8 mouse cellular contexts compared by ENCODE assay signal in the genomic region with DNA sequence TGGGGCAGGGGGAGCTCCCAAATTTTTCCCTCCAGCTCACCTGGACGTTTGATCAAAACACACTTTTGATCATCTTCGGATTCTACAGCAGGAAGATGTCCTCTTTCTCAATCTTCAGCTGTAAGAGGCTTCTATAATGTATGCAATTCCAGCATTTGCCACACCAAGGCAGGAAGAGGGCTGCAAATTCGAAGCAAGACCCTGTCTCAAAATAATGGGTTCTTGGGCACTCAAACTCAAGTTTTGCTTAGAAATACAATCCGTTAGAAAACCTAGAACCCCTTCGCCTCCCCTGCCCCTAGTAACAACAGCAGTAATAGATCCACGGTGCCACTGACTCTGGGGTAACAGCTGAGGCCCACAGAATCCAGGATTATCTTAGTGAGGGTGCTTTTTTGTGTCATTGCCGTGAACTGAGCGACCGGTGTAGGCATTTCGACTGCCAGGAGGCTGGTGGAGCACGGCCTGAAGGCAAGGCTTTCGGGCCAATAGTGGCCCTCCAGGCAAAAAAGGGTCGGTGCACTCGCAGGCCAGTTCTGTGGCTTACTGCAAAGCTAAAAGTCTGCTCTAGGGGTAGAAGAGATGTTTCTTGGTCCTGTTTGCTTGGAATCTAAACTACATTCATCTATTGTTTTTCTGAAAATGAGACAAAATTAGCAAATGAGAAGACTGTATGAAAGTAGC. TPM values are rescaled to one million over a fixed set of nuclear protein-coding genes. Genes with fewer than 3 reads are reported as not detected.
DNase-seq lines count a peak whose midpoint lies in the region; ATAC-seq lines count a peak whose summit lies in the region.

No protein-coding gene starts in this region.

- no peak for ATAC-seq in hindbrain, embryonic 15.5 days (ENCODE audit: low FRiP score, low read depth)
- no peak for ATAC-seq in midbrain, embryonic 14.5 days (ENCODE audit: low FRiP score, low TSS enrichment)

- H3K36me3 ChIP-seq in heart, embryonic 10.5 days = no peaks in the 10 kb centered on the region
- no peaks in the 10 kb centered on the region for H3K36me3 ChIP-seq in hindbrain, embryonic 15.5 days
- no peaks in the 10 kb centered on the region for H3K36me3 ChIP-seq in midbrain, embryonic 14.5 days (ENCODE audit: control insufficient read depth, insufficient read depth, low read length)

- peak overlapping the region; percentile 43 for H3K4me2 ChIP-seq in hindbrain, embryonic 15.5 days
- H3K4me2 ChIP-seq in midbrain, embryonic 14.5 days (ENCODE audit: low read length) = peak overlapping the region; percentile 35

- WGBS in heart, embryonic 10.5 days = 3% methylated on average over 14 of the region's 14 CpGs
- WGBS in hindbrain, embryonic 15.5 days = 6% methylated on average over 14 of the region's 14 CpGs
- WGBS in midbrain, embryonic 14.5 days = 5% methylated on average over 14 of the region's 14 CpGs

- peaks cover 38% of the 10 kb centered on the region for H3K4me1 ChIP-seq in heart, embryonic 10.5 days
- peaks cover 12% of the 10 kb centered on the region; the same call in 1 of the 2 replicates for H3K4me1 ChIP-seq in hindbrain, embryonic 15.5 days (replicated peaks)
- 0 out of 2 replicates have a peak, but pooled peaks cover 6% of the 10 kb centered on the region for H3K4me1 ChIP-seq in midbrain, embryonic 14.5 days (ENCODE audit: control insufficient read depth, insufficient read depth, low read length)

- H3K27me3 ChIP-seq in heart, embryonic 10.5 days (ENCODE audit: insufficient read depth, poor library complexity, severe bottlenecking) = no peaks in the 10 kb centered on the region
- peaks cover 6% of the 10 kb centered on the region for H3K27me3 ChIP-seq in hindbrain, embryonic 15.5 days
- H3K27me3 ChIP-seq in midbrain, embryonic 14.5 days (ENCODE audit: control insufficient read depth, insufficient read depth, low read length) = no peaks in the 10 kb centered on the region; the same call in 1 of the 2 replicates

- DNase-seq in heart, embryonic 10.5 days (ENCODE audit: low spot score) = peak; percentile 86
- DNase-seq in heart, adult 18-20 months = no peak
- peak; percentile 49 for DNase-seq in MN1 (ENCODE audit: low spot score)
- DNase-seq in midbrain, embryonic 14.5 days = no peak
- no peak for DNase-seq in testis, postnatal 14 days (ENCODE audit: low spot score)
- DNase-seq in layer of hippocampus, postnatal 36 days = no peak
- no peak for DNase-seq in layer of hippocampus, adult 9-10 months (ENCODE audit: low spot score)

- H3K4me3 ChIP-seq in heart, embryonic 10.5 days = peak overlapping the region; percentile 64
- peak overlapping the region; percentile 9 for H3K4me3 ChIP-seq in hindbrain, embryonic 15.5 days
- peak overlapping the region; percentile 5; the same call in 1 of the 2 replicates for H3K4me3 ChIP-seq in midbrain, embryonic 14.5 days (replicated peaks; ENCODE audit: low read depth, low read length)

- peak overlapping the region; percentile 76 for H3K27ac ChIP-seq in heart, embryonic 10.5 days
- H3K27ac ChIP-seq in hindbrain, embryonic 15.5 days (replicated peaks) = no peak overlapping the region
- no peak overlapping the region for H3K27ac ChIP-seq in midbrain, embryonic 14.5 days (replicated peaks; ENCODE audit: low read depth, low read length)

- H3K9me3 ChIP-seq in heart, embryonic 10.5 days = no peaks in the 10 kb centered on the region
- no peaks in the 10 kb centered on the region for H3K9me3 ChIP-seq in hindbrain, embryonic 15.5 days
- no peaks in the 10 kb centered on the region for H3K9me3 ChIP-seq in midbrain, embryonic 14.5 days (ENCODE audit: control insufficient read depth, low read length)

- H3K9ac ChIP-seq in hindbrain, embryonic 15.5 days = no peak overlapping the region
- H3K9ac ChIP-seq in midbrain, embryonic 14.5 days (replicated peaks; ENCODE audit: low read length) = no peak overlapping the region

RNA-seq across cellular contexts. Expression of gene Btn2a2, which starts 17.1 kb away (rescaled TPM):
- polyA plus RNA-seq in heart, embryonic 10.5 days (2016; fragmentation: Nextera tagmentation; extraction: Ambion mirVana) = 0.30 and 0.75 TPM in 2 replicates
- not detected for total RNA-seq in heart, adult 18-20 months (2021)
- 0.06 and 0.08 TPM in 2 replicates for polyA plus RNA-seq in hindbrain, embryonic 15.5 days (2015; fragmentation: Nextera tagmentation; extraction: Ambion mirVana)
- not detected in 2 replicates for polyA plus RNA-seq in midbrain, embryonic 14.5 days (2014; fragmentation: Nextera tagmentation; extraction: Ambion mirVana)
- under 1 TPM; 0.51 to 0.80 TPM for total RNA-seq in layer of hippocampus, postnatal 36 days (2021)

RNA-seq across cellular contexts. Expression of gene Hist1h4h, which starts 25.0 kb away (rescaled TPM):
- polyA plus RNA-seq in heart, embryonic 10.5 days (2016; fragmentation: Nextera tagmentation; extraction: Ambion mirVana) = 2.5 and 2.8 TPM in 2 replicates
- 100 to 1,000 TPM; 225 to 244 TPM for total RNA-seq in heart, adult 18-20 months (2021)
- 1.7 and 2.7 TPM in 2 replicates for polyA plus RNA-seq in hindbrain, embryonic 15.5 days (2015; fragmentation: Nextera tagmentation; extraction: Ambion mirVana)
- polyA plus RNA-seq in midbrain, embryonic 14.5 days (2014; fragmentation: Nextera tagmentation; extraction: Ambion mirVana) = 4.1 and 6.4 TPM in 2 replicates
- total RNA-seq in layer of hippocampus, postnatal 36 days (2021) = 100 to 1,000 TPM; 363 to 377 TPM

RNA-seq across cellular contexts. Expression of gene Hist1h2af, which starts 27.9 kb away (rescaled TPM):
- 1.7 and 4.9 TPM in 2 replicates for polyA plus RNA-seq in heart, embryonic 10.5 days (2016; fragmentation: Nextera tagmentation; extraction: Ambion mirVana)
- total RNA-seq in heart, adult 18-20 months (2021) = 10 to 100 TPM in 1 of 2 experiments, 1 to 10 TPM in 1; 6.3 to 16.6 TPM
- 0.82 and 2.1 TPM in 2 replicates for polyA plus RNA-seq in hindbrain, embryonic 15.5 days (2015; fragmentation: Nextera tagmentation; extraction: Ambion mirVana)
- 3.4 and 4.6 TPM in 2 replicates for polyA plus RNA-seq in midbrain, embryonic 14.5 days (2014; fragmentation: Nextera tagmentation; extraction: Ambion mirVana)
- total RNA-seq in layer of hippocampus, postnatal 36 days (2021) = 10 to 100 TPM; 12.2 to 14.4 TPM

RNA-seq across cellular contexts. Expression of gene Hist1h3g, which starts 29.4 kb away (rescaled TPM):
- 3.2 and 3.5 TPM in 2 replicates for polyA plus RNA-seq in heart, embryonic 10.5 days (2016; fragmentation: Nextera tagmentation; extraction: Ambion mirVana)
- 1 to 10 TPM; 3.1 TPM for total RNA-seq in heart, adult 18-20 months (2021)
- 0.85 and 1.2 TPM in 2 replicates for polyA plus RNA-seq in hindbrain, embryonic 15.5 days (2015; fragmentation: Nextera tagmentation; extraction: Ambion mirVana)
- polyA plus RNA-seq in midbrain, embryonic 14.5 days (2014; fragmentation: Nextera tagmentation; extraction: Ambion mirVana) = 0.77 and 1.4 TPM in 2 replicates
- 1 to 10 TPM; 3.9 to 4.9 TPM for total RNA-seq in layer of hippocampus, postnatal 36 days (2021)

RNA-seq across cellular contexts. Expression of gene Hist1h2bh, which starts 37.4 kb away (rescaled TPM):
- polyA plus RNA-seq in heart, embryonic 10.5 days (2016; fragmentation: Nextera tagmentation; extraction: Ambion mirVana) = 0.22 and 0.73 TPM in 2 replicates
- 1 to 10 TPM; 1.1 to 1.5 TPM for total RNA-seq in heart, adult 18-20 months (2021)
- 0.17 and 0.19 TPM in 2 replicates for polyA plus RNA-seq in hindbrain, embryonic 15.5 days (2015; fragmentation: Nextera tagmentation; extraction: Ambion mirVana)
- polyA plus RNA-seq in midbrain, embryonic 14.5 days (2014; fragmentation: Nextera tagmentation; extraction: Ambion mirVana) = 0.13 and 0.30 TPM in 2 replicates
- 1 to 10 TPM; 1.1 to 1.2 TPM for total RNA-seq in layer of hippocampus, postnatal 36 days (2021)

Comparison
In these comparisons a context has a peak if more than half of its experiments do, and no peak if none do; other contexts are left out.
1. DNase-seq: peak in heart, embryonic 10.5 days (single experiment) and MN1 (single experiment); none in heart, adult 18-20 months (0 of 2), midbrain, embryonic 14.5 days (single experiment), testis, postnatal 14 days (single experiment), layer of hippocampus, postnatal 36 days (0 of 2) and layer of hippocampus, adult 9-10 months (single experiment).
2. H3K4me3 ChIP-seq: peak in every context shown above with its lines; median percentile 64 in heart, embryonic 10.5 days; 9 in hindbrain, embryonic 15.5 days; 5 in midbrain, embryonic 14.5 days.